Mouse (Mus musculus) liver, adult (tissue): ENCODE measurements at regions not wholly inside any gene's neighbourhood (a gene's known extent, or its start where the extent isn't known, plus 50 kb on each side); places are given as distances from the start of the nearest gene placed in this dataset.

Experiments used
- GATA4 ChIP-seq: IDR thresholded peaks from 2 replicates; pipeline ENCODE4 v1.6.1; 2014; ENCODE audit warnings: mild to moderate bottlenecking, low read length; ENCODE audit not compliant: insufficient replicate concordance

DNA sequence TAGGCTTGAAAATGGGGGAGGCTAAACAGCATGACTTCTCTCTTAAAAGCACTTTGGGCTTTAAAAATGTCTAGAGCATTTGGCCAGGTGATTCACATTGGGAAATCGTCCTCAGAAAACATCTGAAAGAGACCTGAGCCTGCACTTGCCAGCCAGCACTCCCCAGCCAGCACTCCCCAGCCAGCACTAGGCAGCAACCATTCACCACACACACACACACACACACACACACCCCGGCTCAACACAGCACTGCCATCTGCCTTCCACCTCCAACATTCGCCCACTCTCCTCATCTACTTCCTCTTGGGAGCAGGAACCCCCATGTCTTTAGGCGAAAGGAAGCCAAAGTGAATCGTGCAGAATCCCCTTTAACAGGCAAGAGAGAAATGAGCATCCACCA is 85.4 kb downstream of the Atp23 start:
- no peak for TF ChIP-seq GATA4

DNA sequence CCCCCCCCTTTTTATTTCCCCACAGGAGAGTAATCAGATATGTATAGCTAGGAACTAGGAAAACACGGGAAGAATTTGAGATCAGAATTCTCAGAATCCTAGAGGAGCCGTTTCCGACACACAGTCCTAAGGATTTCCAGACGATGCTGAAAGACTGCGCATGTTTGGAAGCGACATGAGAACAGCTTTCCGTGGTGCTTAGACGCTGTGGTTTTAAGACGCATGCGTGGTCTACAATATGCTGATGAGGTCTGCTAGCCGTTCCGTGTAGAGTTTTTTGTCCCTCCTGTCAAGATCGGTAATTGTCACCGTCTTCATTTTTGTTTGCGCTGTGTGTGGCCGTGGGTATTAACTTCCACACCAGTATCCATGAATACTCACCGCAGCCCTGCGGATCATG is 86.2 kb downstream of the Atp23 start:
- no peak for TF ChIP-seq GATA4

DNA sequence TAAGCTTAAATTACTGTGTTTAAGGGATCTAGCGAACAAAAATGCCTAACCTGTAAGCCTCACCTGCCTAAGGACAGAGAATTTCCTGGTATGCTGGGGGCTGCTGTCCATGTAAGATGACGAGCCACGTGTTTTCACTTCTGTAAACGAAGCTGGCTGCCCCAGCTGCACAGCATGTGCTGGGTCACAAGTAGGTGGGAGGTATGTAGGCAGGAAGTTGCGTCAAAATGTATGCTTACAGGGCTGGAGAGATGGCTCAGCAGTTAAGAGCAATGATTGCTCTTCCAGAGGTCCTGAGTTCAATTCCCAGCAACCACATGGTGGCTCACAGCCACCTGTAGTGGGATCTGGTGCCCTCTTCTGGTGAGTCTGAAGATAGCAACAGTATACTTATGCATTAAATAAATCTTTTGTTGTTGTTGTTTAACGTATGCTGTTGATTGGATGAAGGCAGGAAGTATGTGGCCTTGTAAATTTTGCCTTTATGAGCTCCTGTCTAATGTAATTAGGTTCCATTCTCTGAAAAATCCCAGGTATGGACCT is 88.0 kb downstream of the Atp23 start:
- no peak for TF ChIP-seq GATA4

DNA sequence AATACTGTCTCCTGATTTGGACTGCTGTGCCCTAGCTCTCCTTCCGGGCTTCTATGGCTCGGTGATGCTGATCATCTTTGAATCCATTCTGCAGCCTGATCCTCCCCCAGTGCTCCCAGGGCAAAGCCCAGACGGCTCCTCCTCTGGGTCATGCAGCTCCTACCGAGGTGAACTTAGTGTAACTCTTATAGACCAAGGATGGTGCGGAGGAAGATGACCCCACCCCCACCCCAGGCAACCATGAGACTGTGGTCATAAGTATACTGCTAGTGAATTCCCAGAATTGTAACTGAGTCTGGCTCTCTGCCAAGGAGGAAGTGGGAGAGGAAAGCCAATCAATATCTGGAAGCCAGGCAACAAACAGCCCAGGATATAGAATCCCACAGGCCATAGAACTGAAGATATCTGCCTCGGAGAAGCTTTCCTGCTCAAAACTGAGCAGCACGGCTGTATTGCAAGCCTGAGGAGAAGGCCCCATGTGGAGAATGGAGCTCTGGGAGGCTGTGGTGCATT is 88.9 kb downstream of the Atp23 start:
- no peak for TF ChIP-seq GATA4

DNA sequence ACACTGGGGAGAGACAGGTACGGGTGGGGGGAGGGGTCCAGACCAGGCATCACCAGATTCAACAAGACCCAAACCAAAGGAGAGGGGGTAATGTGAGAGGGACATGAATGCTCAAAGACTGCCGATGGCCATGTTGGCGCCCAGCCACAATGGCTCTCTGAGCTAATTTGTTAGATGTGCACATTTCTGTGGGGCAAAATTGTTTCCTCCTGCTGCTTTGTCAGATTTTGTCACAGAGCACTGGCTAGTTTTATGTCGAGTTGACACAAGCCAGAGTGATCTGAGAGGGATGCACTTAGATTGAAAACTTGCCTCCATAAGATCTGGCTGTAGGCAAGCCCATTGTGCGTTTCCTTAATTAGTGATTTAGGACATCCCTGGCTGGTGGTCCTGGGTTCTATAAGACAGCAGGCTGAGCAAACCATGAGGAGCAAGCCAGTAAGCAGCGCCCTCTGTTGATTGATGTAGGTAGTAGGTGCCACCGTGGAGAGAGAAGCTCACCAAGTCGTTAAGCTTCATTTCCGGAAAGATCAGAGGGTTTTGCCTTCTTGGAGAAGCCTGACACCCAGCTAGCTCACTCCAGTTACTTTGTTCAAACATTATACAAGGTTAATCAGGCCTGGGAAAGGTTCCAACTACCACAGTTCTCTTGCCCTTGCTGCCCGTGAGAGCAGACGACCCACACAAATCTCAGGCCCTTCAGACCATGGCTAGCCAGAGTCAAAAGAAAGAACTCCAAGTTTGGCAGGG is 90.6 kb downstream of the Atp23 start:
- TF ChIP-seq GATA4, result no peak

DNA sequence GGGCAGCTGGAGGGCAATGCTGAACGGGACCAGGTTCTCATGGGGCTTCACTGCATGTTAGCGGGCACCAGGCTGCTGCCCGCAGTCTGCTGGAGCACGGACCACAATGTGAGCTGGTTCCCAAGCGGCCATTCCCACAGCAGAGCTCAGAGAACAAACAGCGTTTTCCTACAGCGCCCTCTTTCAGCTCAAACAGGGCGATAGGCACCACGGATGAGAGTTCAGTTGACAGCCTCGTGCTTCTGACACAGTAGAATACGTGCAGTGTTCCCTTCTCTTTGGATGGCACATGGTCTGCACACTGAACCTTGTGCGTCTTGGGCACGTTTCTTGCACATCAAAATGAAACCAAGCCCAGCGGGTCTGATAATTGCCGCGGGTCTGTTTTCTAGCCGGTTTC is 91.6 kb downstream of the Atp23 start:
- TF ChIP-seq GATA4, result no peak

DNA sequence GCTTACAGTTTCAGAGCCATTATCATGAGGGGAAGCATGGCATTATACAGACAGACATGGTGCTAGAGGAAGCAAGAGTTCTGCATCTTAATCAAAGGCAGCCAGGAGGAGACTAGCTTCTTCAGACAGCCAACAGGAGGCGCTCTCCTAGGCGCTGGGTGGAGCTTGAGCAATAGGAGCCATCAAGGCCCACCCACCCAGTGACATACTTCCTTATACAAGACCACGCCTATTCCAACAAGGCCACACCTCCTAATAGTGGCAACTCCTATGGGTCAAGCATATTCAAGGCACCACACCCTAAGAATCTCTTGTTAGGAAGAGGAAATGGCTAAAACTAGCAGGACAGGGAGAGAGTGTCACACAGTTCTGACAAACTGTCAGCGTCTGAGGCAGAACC is 94.3 kb downstream of the Atp23 start:
- no peak for TF ChIP-seq GATA4

DNA sequence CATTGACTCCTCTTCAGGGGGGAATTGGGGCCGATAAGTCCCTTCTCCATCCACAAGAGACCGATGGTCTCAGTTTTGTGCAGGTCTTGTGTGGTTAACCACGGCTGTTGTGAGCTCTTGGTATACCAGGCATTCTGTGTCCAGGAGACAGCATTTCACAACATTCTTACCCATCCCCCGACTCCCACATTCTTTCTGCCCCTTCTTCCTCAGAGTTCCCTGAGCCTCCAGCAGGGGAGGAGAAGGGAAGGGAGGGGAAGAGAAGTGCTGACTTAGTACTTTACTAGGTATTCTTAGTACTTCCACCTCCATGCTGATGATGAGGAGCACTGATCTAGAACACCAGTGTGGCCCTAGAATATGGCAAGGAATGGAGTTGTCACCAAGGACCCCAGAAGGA is 98.4 kb downstream of the Atp23 start:
- no peak for TF ChIP-seq GATA4

DNA sequence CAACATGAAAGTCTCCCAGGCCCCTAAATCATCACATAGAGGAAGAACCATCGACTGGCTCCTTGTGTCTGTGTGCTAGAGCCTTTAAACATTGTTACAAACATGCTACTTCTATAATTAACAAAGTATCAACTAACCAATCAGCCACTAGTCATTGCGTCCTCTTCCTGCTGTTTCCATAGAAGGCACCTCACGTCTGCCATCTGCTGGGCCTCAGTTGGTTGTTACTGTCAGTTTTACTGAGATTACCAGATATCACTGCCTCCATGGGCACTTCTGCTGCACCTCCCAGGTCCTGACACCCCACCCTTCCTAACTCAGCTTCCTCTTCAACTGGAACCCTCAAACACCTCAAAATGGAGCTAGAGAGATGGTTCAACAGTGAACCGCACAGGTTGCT is 101.8 kb downstream of the Atp23 start:
- no peak for TF ChIP-seq GATA4

DNA sequence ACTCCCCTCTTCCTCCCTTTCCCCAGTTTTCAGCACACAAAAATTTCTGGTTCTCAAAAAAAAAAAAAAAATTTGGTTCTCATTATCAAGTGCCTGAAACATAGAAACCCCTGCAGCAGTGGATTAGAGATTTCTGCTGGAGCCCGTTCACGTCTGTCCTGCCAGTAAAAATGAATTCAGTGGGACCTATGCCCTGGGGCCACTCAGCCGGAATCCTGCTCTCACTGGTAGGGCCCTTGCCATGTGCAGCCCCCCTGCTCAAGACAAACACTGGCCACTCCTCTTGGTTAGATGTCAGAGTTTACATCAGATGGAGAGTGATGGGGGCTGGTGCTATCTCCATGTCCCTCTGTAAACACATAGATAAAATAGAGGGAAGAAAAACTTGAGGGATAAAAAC is 108.0 kb downstream of the Atp23 start:
- no peak for TF ChIP-seq GATA4

DNA sequence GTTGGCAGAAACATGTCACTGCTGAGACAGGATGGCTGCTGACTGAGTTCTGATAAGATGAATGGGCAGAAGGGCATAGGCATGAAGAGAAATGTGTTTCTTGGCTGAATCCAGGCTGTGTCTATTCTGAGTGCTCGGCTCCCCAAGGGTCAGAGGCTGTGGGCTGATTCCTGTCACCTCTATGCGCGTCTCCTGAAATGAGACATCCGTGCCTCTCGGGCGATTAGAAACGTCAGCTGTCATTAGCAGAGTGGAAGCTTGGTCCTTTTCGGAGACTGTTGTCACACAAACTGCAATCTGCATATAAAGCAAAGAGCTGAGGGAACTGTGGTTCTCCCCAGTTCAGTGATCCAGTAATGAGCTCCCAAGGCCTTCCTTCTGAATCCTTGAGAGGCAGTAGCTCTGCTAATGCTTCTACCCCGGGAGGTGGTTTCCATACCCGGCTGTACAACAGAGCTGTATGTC is 108.8 kb downstream of the Atp23 start:
- TF ChIP-seq GATA4, result no peak

DNA sequence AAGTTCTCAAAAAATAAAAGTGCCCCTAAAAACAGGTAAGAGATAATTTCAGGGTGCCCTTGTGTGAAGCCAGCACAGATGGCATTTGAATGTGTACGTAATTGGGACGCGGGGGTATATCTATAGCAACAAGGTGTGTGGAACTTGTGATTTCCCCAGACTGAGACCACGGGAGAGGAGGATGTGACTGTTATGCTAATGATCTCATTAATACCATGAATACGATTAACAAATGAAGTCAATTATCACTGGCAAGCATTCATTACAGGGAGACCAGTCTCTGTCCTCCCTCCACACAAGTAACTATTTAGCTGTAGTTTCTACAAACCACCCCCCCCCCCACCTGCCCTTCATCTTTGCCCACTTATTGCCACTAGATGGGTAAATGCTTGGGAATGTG is 112.9 kb downstream of the Atp23 start:
- TF ChIP-seq GATA4, result no peak

DNA sequence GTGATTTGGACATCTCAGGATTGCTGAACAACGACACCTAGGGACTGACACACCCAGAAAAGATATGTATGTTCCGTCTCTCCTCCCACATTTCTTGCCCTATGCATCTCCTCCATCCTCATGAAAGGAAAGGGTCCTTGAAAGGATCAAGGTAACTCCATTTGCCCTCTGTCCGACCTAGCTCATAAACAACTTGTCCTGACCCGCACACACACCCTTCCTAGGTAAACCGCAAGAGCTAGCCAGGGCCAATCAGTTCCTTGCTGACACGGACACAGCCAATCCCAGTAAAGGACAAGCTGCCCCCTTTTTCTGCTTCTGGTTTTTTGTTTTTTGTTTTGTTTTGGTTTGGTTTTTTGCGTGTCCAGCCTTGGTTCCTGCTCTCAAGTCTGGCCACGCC is 118.0 kb downstream of the Atp23 start:
- no peak for TF ChIP-seq GATA4

DNA sequence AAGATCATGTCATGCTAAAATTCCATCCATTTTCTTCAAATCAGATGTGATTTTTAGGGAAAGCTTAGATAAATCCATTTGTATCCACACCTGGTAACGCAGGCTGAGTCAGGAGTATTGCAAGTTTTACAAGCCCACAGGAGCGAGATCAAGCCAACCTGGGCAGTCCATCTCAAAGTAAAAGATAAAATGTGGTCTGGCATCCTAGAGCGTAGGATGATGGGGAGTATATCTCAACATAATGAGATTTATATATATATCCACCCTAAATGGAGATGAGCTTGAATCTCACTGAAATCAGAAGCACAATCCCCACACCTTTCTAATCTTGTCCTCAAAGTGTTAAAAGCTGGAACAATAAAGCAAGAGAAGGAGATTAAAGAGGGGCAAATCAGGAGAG is 124.6 kb downstream of the Atp23 start:
- TF ChIP-seq GATA4, result no peak

DNA sequence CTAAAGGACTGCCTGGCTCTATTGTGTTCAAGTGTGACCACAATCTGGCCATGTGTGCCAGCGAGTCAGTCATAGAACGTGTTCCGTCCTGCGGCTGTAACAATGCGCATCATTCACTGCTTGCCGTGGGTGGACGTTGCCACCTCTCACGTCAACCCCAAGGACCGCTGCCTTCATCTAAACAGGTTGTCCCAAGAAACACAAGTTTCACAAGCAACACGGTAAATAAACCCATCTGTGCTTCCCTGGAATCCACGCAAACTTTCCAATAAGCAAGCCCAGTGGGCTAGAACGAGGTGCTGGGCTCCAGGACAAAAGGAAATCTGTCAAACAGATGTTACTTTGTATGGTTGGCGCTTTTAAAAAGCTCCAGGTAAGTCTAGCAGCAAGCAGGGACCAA is 125.2 kb downstream of the Atp23 start:
- TF ChIP-seq GATA4, result no peak

DNA sequence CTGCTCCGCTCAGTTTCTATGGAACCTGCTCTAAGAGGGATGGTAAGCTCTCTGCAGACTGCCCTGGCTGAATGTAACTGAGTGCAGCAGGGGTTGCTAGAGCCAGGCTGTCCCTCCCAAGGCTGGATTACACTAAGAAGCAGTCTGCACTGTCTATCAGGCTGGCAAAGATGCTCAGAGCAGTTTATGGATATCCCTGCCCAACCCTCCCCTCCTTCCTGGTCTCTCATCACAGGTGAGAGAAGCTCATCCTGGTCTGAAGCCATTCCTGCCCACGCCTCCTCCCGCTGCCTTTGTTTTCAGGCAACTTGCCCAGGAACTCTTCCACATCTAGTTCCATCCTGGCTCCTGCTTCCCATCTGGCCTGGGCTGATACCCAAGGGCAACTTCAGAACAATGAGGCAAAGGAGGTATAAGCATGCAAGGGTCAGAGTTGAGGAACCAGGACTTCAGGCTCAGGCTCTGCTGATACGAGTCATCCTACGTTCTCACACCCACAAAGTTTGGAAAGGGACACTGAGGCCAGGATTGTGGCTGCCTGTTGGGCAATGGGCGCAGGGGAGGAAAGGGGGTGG is 130.6 kb downstream of the Atp23 start:
- no peak for TF ChIP-seq GATA4
